Mouse (Mus musculus): ENCODE measurements around the gene Trpv3.

Trpv3 gene

DNA sequence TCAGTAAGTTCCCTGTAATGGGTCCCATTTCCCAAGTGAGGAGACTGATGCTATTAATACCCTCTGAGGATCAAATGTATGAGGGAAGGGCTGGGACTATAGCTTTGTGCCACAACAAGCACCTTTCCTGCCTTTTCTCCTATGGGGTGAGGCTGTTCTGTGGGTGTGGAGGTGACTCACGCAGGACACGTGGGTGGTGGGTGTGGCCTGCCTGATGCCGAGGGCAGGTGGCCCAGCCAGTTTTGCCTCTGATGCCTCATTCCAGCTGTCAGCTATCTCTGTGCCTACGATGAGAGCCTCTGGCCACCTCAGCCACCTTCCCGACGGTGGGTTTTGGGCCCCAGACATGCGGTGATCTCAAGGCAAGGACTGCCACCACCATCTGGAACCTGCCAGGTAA lies at the start of gene Trpv3:
Trpv3 (plus strand) TSS at position 122 of the 400 bp plus-strand sequence.
- DNase-seq (ENCODE audit: low spot score): no peak

DNA sequence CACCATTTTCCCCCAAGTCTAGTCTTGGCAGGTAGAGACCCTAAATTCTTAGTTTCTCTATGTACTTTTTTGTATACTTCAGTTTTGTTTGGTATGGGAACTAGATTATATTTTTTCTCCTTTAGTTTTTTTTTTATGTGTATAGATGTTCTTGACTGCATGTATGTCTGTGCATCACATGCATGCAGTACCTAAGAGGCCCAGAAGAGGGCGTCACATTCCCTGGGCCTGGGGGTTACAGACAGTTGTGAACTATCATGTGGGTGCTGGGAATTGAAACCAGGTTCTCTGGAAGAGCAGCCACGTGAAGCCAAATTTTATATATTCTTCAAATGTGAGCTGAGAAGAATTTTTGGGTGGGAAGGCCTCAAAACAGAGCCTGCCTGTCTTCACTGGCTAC lies 47.5 kb upstream of the Trpv3 start:
- no peak for DNase-seq (ENCODE audit: low spot score)

DNA sequence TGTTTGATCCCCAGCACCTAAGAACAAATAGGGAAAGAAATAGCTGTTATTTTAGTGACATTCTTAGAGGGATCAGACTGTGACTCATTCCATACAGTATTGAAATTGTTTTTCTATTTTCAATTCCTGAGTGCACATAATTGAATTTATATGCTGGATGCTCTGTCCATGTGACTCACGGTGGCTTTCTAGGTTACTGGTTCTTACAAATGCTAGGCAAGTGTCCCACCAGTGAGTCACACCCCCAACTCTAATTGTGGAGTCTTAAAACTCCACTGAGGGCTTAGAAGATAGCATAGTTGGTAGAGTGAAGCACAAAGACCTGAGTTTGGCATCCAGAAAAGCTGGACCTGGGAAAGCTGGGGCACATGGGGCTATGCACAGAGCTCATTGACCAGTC lies 46.5 kb upstream of the Trpv3 start:
- no peak for DNase-seq (ENCODE audit: low spot score)

DNA sequence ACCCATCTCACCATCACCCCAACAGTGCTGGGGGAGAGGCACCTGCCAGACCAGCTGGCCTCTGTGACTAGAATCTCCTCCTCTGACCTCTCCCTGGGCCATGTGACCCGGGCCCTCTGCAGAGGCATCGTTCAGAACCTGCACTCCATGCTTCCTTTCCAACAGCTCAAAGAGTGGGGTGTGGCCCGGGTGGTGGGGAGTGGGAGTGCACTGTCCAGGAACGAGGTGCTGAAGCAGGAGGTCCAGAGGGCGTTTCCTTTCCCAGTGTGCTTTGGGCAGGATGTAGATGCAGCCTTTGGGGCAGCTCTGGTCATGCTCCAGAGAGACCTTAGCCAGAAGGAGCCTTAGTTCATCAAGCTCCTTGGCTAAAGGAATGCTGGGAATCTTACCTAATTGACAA lies 44.3 kb upstream of the Trpv3 start:
- no peak for DNase-seq (ENCODE audit: low spot score)

DNA sequence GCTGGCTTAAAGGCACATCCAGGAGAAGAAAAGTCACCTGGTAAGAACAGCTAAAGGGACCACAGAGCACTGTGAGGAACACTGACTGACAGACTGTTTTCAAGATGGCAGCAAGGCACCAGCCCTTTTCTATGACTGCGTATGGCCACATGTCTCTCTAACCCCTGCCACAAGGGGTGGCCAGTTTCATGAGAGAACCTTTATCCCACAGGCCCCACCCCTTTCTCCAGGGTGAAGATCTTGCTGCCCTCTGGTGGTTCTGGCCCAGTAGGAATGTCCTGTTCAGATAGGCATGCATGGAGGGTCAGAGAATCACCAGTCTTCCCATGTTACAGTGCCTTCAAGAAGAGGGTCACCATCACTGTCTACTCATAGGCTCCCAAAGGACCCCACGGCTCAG lies 43.2 kb upstream of the Trpv3 start:
- no peak for DNase-seq (ENCODE audit: low spot score)

DNA sequence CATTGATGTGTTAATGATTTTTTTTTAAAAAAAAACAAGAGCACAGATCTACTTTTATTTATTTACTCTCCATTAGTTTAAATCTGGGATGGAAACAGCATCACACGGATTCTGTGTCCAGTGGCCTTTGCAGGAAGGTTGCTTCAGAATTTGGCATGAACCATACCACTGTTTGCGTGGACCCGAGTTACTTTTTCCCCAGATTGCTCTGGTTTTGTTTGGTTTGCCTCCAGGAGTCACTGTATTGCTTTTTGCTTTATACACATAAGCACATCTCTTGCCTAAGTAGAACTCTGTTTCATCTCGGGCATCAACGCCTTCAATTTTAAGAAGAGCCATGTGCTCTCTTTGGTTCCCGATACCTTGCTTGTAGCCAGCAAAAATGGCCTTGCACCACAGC lies 41.3 kb upstream of the Trpv3 start:
- DNase-seq (ENCODE audit: low spot score): no peak

DNA sequence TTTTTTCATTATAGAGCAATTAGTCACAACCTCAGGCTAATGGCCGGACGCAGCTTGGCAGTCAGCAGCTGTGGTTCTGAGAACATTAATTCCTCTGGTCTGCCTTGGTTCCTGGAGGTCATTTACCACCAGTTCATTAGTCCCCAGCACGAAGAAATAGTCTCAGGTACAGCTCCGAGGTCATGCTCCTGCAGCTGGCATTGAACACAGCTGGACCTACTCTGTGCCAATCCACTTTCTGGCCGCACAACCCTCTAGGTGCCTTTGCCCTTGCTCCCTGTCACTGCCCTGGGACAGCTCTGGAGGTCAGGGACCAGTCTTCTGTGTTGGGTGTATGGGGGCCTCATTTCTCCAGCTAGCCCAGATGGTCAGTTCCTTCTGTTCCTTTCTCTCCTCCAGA lies 38.3 kb upstream of the Trpv3 start:
- no peak for DNase-seq (ENCODE audit: low spot score)

DNA sequence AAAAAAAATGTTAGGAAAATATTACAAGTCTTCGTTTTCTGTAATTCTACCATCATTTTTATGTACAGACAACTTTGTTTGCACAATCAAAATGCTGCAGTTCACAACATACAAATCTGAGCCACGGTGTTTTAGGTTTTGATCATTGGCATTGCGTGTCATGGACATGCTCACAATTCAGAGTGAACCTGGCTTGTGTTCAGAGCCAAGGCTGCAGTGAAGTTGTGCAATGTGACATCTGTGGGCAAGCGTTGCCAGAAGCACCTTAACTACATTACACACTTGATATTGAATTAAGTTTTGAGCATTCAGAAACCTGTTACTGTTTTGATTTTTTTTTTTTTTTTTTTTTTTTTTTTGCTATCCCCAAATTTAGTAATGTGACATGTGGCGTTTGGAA lies 37.1 kb upstream of the Trpv3 start:
- no peak for DNase-seq (ENCODE audit: low spot score)

DNA sequence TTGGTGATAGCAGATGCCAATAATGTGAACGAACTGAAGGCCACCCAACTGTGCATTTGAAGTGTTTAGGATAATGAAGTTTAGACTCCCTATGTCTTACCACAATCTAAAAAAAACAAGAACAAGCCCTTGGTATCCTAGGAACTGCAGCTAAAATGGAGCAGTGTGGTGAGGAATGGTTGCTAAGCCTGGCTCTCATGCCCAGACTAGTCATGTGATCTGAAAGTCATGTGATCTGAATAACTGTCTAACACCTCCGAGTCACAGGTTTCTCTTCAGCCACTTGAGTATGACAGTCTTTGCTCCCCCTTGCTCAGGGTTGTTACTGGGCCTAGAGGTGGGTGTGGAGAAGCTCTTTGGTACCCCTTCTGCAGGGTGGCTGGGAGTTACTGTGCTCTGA lies 34.7 kb upstream of the Trpv3 start:
- DNase-seq (ENCODE audit: low spot score): no peak

DNA sequence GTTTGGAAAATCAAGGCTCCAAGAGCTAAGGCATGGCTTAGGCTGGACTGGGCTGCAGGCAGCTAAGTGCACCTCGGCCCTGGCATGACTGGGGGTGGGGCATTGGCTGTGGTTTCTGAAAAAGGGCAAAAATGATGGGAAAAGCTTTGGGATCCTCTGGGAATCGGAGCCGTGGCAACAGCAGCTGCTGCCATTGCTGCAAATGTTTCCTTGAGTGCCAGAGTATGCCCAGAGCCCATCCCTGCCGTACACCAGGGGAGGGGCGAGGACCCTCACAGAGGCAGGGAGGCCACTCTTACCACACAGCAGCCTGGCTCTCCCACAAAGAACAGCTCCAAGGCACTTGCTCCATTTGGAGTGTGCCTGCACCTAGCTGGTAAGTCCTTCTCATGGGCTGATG lies 33.2 kb upstream of the Trpv3 start, which contains the start of gene Trpv1:
Trpv1 (plus strand) TSS at position 301 of the 400 bp plus-strand sequence.
- DNase-seq (ENCODE audit: low spot score): no peak

DNA sequence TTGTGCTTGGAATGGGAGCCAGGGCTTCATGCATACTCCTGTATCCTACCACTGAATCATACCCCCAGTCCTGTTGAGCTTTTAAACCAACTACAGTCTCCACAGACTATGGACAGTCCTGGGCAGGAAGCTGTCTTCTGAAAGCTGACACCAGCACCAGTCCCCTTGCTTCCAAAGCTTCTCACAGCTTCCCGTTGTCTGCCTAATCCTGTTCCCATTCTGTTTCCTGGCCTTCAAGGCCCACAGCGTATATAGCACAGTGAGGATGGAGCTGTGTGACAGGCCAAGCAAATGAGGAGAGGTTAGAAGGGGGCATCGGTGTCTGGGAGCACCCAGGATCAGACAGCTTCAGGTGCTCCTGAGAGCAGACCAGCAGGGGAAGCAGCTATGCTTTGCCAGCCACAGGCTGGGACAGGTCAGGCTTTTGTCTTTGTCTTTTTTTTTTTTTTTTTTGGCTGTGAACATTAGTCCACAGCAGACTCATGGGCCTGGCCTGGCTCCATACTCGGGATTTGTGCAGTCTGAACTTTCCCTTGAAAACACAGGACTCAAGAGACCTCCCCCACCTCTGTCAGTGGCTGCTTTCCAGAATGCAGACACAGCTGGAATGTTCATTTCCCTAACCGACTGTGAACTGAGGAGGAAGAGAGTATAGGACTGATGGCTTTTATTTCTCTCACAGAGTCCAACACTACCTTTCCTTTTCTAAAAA lies 31.0 kb upstream of the Trpv3 start:
- peak; percentile 11 for DNase-seq (ENCODE audit: low spot score)

DNA sequence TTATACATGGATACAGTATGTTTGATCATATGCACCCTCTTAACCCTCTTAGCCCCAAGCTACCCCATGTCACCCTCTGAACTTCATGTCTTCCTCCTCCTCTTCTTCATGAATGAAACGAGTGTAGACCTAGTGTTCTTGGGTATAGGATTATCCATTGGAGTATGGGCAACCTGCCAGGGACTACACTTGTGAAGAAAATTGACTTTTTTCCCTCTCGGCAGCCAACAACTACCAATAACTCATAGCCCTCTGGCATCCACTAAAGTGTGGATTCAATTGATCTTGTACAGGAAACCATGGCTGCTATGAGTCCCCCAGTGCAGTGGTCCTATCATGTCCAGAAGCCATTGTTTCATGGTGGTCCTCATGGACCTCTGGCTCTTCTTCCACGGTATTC lies 30.5 kb upstream of the Trpv3 start:
- no peak for DNase-seq (ENCODE audit: low spot score)

DNA sequence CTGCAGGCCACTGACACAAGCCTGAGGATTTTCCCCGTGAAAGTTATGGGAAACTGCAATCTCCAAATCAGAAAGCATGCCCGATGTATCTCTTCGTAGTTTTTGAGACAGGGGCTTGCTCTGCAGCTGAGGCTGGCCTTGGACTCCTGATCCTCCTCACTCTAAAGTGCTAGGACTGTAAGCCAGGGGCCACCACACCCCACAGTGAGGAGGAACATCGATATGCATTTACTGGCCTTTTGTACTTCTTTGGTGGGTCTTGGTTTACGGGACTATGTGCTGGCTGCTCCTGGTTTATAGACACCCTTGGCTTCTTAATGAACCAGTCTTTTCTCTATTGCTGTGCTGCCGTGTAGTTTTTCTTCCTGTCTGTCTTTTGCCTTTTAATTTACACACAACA lies 25.0 kb upstream of the Trpv3 start:
- DNase-seq (ENCODE audit: low spot score): no peak

DNA sequence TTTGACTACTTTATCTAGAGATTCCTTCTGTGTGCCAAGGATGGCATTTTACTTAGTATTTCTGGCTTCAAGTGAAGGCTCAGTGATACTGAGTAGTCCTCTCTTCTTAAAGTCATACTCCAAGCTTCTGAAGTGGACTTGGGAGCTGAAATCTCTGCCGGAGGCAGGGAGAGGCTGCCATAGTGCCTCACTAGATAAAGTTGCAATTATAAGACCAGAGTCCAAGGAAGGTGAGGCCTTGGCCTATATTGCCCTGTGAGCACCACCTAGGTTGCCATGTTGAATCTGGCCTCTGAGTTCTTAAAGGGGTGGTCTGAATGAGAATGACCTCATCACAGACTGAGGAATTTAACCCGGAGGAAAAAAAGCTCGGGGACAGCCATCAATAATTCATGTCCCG lies 24.4 kb upstream of the Trpv3 start:
- DNase-seq (ENCODE audit: low spot score): no peak

DNA sequence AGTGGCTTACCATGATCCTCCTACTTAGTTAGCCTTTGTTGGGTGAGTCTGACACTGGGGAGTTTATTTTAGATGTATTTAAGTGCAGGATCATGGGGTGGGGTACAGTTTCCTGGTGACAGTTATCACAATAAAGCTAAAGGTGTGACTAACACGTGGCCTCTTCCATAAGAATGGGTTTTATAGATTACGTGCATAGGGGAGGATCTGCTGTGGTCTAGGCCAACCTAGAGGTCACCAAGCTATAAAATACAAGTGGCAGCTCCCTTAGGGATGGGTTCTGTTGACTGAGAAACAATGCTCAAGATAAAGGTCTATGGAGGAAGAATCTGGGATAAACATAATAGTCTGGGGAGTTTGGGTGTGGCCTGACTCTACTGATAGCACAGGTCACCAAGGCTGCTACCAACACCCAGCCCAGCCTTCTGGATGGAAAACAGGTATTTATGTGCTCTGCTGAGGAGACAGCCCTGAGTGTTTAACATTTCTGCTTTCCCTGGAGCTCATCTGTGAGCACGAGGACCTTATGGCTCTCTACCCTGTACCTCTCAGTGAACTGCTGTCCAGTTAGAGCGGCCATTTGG lies 9.7 kb upstream of the Trpv3 start:
- DNase-seq (ENCODE audit: low spot score): no peak

DNA sequence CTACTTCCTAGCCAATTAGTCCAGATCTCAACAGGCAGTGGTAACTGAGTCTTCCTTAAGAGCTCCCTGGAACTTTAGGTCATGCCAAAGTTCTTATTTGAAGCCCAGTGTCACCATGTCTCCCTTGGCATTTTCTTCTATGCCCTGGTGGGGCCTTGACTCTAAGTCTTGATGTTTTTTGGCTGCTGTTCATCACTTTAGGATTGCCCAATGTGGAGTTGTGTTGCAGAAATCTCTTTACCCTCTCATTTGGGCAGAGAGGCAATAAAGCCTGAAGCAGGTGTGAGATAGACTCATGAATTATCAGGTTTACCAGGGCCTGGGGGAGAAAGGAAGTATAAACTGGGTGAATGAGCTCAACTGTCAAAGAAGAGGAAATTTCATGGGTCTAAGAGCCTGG lies 8.5 kb upstream of the Trpv3 start:
- no peak for DNase-seq (ENCODE audit: low spot score)

DNA sequence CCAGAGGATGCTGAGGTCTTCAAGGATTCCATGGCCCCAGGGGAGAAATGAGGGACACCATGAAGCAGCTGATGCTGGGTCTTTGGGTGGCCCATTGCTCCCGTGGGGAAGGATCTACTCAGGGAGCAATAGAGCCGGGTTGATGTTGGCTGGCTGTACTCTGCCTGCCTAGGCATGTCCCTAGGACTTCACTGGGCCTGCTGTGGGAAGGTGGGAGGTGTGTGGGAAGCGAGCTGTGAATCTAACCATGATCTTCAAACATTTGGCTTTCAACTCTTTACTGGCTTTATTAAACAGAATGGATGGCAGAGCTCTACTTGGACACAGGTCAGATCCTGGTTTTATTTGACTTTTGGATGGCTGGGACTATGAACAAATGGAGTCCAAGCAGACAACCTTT lies 6.7 kb upstream of the Trpv3 start:
- no peak for DNase-seq (ENCODE audit: low spot score)

DNA sequence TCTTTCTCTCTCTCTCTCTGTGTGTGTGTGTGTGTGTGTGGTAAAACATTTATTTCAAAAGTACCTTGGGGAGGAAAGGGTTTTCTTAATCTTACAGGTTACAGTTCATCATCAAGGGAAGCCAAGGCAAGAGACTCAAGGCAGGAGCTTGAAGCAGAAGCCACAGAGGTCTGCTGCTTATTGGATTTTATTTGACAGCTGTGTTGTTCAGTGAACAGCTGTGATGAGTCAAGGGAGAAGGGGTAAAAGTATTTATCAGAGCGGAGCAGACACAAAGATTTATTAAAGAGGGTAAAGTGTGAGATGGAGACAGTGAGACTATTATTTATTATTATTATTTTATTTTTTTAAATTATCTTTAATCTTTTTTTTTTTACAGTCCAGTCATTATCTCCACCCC lies 5.8 kb upstream of the Trpv3 start:
- no peak for DNase-seq (ENCODE audit: low spot score)

DNA sequence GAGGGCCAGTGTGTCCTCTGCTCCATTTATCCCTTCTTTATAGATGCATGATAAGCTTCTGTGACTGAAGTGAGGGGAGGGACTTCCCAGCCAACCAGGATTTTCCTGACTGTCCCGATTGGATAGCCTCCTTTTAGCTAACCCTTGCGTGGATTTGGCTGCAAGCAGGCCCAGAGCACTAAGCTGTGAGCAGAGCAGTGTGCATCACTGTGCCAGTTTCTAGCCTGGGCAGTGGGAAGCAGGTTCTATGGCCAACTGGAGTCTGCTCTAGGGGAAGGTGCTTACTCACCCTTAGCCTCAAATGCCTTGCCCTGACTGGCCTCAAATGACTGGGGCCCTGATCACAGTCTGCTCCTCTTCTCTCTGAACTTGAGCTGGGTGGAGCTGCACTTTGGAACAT lies 7.6 kb downstream of the Trpv3 start:
- DNase-seq (ENCODE audit: low spot score): no peak

DNA sequence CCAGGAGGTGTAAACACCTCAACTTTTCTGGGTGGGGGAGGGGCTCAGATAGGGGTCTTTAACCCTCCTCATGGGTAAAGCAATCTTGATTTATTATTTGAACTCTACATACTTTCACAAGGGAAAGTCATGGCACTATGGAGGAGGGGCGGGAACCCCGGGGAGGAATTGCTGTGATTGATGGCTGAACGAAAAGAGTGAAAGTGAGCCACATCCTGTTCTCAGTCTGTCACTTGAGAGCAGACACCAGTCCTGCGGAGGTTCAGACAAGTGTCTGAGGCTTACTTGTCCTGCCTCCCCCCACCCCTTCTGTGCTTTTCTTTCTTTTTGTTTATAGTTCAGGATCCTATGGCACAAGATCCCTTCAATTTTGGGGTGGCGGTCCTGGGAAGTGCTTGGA lies 13.5 kb downstream of the Trpv3 start:
- DNase-seq (ENCODE audit: low spot score): peak; percentile 15

DNA sequence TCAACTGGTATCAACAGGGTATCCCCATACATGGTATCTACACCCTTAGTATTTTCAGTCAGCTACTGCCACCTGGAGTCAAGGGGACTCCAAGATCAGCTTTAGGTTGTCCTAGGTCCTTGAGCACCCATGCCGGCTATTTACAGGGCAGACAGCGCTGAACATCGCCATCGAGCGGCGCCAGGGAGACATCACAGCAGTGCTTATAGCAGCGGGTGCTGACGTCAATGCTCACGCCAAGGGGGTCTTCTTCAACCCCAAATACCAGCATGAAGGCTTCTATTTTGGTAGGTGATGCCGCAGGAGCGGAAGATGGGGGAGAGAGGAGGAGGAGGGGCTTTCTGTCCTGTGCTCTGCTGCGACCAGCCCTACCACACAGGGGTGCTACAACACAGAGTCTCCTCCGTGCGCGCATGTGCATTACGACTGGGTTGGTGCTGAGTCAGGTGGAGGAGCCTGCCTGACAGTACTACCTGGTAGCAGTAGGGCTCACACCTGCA lies 14.4 kb downstream of the Trpv3 start:
- peak; percentile 74 for DNase-seq (ENCODE audit: low spot score)

DNA sequence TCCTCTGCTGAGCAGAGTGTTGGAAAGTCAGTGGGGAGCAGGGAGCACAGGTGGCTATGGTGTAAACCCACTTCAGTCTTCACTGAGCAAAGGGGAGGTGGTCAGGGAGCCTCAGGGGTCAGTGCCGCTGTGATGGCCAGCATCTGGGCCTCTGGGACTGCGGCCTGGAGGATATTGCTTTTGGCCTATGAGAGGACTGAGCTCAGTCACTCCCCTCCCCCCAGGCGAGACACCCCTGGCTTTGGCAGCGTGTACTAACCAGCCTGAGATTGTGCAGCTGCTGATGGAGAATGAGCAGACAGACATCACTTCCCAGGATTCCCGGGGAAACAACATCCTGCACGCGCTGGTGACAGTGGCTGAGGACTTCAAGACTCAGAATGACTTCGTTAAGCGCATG lies 16.2 kb downstream of the Trpv3 start:
- DNase-seq (ENCODE audit: low spot score): no peak

DNA sequence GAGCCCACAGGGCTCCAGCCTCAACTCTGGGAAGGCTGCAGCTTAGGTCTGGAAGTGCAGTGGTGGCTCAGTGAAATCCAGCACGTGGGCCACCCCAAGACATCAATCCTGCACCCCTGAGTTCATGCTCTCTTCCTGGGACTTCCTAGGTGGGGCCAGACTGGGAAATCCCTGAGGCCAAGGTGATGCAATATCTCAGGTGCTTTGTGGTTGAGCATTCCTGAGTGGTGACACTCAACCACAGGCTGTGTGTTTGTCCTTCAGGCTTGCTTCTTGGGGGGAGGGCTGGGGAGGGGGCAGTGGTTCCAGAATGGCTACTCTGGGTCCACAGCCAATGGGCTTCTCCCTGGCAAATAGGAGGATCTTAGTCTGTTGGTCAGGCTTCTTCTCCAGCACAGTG lies 16.7 kb downstream of the Trpv3 start:
- no peak for DNase-seq (ENCODE audit: low spot score)

DNA sequence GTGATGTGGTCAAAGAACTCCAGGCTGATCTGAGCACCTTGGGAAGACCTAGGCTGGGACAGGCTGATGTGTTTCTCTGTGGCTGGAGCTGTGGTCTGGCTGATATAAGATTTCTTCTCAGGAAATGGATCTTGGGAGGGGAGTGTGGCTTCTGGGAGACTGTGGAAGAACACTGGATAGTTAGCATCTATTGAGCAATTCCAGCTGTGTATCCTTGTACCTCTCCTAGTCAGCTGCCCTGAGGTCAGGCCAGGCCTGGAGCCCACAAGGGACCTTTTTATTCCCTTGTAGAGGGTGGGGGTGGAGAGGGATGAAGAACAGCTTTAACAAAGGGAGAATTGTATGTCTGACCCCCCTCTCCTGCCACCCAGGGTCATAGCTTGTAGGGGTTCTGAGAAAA lies 17.2 kb downstream of the Trpv3 start:
- no peak for DNase-seq (ENCODE audit: low spot score)

Measured in embryo, embryonic 10 days (tissue).